Mouse (Mus musculus): ENCODE data around the gene Ptpn5. TPM values are rescaled to one million over a fixed set of nuclear protein-coding genes. Genes with fewer than 3 reads are reported as not detected.

Gene Ptpn5
- polyA plus RNA-seq, 1 experiment from 2014 or later, result 30.9 TPM

DNA sequence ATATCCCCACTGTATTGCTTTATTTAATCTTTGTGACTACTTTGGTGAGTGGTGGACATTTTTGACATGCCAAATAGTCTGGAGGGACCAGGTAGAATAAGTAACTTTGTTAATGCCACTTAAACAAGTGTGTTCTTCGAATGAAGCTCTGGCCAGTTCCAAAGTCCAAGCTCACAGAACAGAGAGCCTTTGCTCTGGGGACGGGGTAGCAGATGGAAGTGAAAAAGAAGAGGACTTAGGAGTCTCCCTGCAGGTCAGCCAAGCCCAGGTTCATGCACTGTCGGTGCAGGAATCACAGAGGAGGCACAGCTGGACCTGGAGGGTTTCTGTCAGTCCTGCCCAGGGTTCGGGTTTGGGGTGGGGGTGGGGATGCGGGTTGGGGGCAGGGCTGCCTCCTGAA lies 1.1 kb upstream of the Ptpn5 start:
- Histone ChIP-seq H3K27ac (no peak overlapping the region), H3K4me3 (no peak overlapping the region), H3K9me3 (no peaks in the 10 kb centered on the region), H3K27me3 (ENCODE audit: insufficient read depth, poor library complexity, severe bottlenecking) (peaks cover 63% of the 10 kb centered on the region), H3K4me1 (replicated peaks) (peaks cover 20% of the 10 kb centered on the region), H3K36me3 (no peaks in the 10 kb centered on the region)
- WGBS, result 45% methylated on average over 5 of the region's 5 CpGs
- DNase-seq (ENCODE audit: low spot score), result no peak

DNA sequence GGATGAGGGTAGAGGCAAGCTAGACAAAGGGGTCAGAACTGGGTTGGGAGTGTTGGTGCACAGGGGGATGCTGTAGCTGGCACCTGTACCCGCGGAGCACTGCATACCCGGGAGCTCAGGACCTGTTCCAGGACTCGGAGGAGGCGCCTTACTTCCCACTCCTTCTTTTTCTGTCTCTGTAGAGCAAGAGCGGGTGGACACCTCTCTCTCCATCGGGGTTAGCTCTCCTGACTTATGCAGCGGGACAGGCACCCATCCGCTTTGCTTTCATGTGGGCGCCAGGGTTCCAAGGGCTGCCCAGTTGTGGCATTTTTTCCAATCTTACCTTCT lies 588 bp downstream of the Ptpn5 start:
- Histone ChIP-seq H3K4me1 (replicated peaks) (peaks cover 20% of the 10 kb centered on the region), H3K27me3 (ENCODE audit: insufficient read depth, poor library complexity, severe bottlenecking) (peaks cover 67% of the 10 kb centered on the region)
- under 1% methylated on average over 10 of the region's 10 CpGs for WGBS

DNA sequence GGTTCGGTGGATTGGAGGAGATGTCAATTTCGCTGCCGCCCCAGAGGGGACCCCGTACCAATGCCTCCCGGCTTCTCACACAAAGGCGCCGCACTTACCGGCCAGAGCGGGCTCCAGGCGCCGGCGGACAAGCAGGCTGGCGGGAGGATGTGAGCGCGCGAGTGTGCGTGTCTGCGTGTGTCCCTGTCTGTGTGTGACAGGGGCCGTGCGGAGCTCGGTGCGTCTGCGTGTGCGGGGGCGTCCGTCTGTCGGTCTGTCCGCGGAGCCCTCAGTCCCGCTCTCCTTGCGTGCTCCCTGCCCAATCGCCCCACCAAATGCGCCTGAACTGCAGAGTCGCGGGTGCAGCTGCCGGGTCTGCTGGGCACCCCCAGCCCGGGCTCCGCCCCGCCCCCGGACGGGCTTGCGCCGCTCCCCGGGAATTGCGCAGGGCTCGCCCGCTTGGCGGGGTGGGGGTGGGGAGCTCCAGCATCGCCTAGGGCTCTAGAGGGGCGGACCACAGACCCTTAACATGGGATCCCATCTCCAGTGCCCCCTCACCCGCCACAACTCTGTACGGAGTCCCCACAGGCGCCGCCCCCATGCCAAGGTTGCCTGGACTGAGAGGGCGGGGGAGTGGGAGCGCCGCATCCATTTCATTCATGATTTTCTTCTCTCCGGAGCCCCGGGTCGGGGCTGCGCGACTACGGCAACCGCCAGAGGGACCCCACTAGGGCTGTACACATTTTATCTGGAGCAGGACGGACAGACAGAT lies 1.1 kb downstream of the Ptpn5 start:
- peak; percentile 74 for DNase-seq (ENCODE audit: low spot score)
- H3K4me3 ChIP-seq, result peak overlapping the region; percentile 85
- H3K4me1 ChIP-seq (replicated peaks), result peaks cover 20% of the 10 kb centered on the region
- no peaks in the 10 kb centered on the region for H3K9me3 ChIP-seq
- H3K36me3 ChIP-seq, result no peaks in the 10 kb centered on the region
- under 1% methylated on average over 65 of the region's 65 CpGs for WGBS
- peaks cover 67% of the 10 kb centered on the region for H3K27me3 ChIP-seq (ENCODE audit: insufficient read depth, poor library complexity, severe bottlenecking)
- H3K27ac ChIP-seq, result peak overlapping the region; percentile 90

More for the DNA sequence above, 588 bp downstream of the Ptpn5 start:
- H3K4me3 ChIP-seq, result peak overlapping the region; percentile 85
- H3K9me3 ChIP-seq, result no peaks in the 10 kb centered on the region
- no peaks in the 10 kb centered on the region for H3K36me3 ChIP-seq
- peak overlapping the region; percentile 90 for H3K27ac ChIP-seq
- no peak for DNase-seq (ENCODE audit: low spot score)

DNA sequence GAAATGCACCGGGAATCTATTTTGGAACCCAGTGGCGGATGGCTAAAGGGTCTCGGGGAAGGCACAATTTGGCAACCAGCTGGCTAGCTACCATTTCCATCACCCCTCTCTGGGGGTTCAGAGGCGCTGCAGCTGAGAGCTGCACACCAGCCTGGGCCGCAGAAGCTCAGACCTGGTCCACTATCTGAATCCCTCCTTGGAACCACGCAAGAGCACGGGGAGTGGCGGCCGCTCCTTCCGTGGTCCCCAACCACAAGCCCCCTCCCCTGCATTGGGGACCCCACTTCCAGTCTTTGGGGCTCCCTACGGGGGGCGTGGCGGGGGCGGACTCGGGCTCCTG lies 1.7 kb downstream of the Ptpn5 start:
- Histone ChIP-seq H3K4me3 (peak overlapping the region; percentile 85), H3K9me3 (no peaks in the 10 kb centered on the region), H3K27ac (peak overlapping the region; percentile 90), H3K36me3 (no peaks in the 10 kb centered on the region), H3K4me1 (replicated peaks) (peaks cover 20% of the 10 kb centered on the region), H3K27me3 (ENCODE audit: insufficient read depth, poor library complexity, severe bottlenecking) (peaks cover 67% of the 10 kb centered on the region)
- WGBS, result 2% methylated on average over 15 of the region's 15 CpGs
- peak; percentile 54 for DNase-seq (ENCODE audit: low spot score)

DNA sequence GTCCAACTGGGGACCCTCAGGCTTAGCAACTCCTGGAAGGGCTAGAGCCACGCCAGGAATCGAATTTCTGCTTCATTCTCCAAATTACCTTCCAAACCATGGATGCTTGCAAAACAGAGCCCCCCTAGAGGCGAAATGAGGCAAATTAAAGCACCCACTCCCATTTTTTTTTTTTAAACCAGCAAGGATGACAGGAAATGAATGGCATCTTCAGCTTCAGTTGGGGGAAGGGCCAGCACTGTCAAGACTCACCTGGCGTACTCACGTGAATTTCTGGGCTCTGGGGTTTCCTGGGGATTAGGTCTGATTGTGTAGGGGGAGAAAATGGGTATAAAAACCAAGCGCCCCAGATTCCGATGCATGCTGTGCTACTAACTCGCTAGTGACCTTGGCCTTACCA lies 2.2 kb downstream of the Ptpn5 start:
- DNase-seq (ENCODE audit: low spot score), result no peak
- peaks cover 67% of the 10 kb centered on the region for H3K27me3 ChIP-seq (ENCODE audit: insufficient read depth, poor library complexity, severe bottlenecking)

DNA sequence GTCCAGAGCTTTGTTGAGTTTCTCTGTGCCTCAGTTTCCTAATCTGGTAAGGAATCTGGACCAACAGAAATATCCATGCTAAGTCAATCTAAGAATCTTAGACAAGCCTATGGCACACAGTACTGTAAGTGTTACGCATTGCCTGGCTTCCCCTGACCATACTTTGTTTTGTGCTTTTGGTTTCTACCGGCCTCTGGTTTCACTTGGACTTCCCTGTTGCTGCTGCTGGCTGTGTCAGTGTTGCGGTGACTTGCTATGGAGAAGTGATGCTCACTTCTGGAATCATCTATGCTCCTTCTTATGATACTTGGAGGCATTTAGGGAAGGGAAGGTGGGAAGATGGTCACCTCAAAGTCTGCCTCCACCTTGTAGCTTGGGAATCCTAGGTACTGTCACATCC lies 11.5 kb downstream of the Ptpn5 start:
- WGBS, result 89% methylated on average over 3 of the region's 3 CpGs
- H3K27me3 ChIP-seq (ENCODE audit: insufficient read depth, poor library complexity, severe bottlenecking), result no peaks in the 10 kb centered on the region
- H3K9me3 ChIP-seq, result no peaks in the 10 kb centered on the region
- H3K4me3 ChIP-seq, result no peak overlapping the region
- DNase-seq (ENCODE audit: low spot score), result no peak
- H3K4me1 ChIP-seq (replicated peaks), result no peaks in the 10 kb centered on the region
- H3K36me3 ChIP-seq, result no peaks in the 10 kb centered on the region
- H3K27ac ChIP-seq, result no peak overlapping the region

More for the DNA sequence above, 2.2 kb downstream of the Ptpn5 start:
- Histone ChIP-seq H3K9me3 (no peaks in the 10 kb centered on the region), H3K36me3 (no peaks in the 10 kb centered on the region), H3K4me3 (peak overlapping the region; percentile 85), H3K27ac (no peak overlapping the region), H3K4me1 (replicated peaks) (peaks cover 20% of the 10 kb centered on the region)
- WGBS, result 36% methylated on average over 8 of the region's 8 CpGs

DNA sequence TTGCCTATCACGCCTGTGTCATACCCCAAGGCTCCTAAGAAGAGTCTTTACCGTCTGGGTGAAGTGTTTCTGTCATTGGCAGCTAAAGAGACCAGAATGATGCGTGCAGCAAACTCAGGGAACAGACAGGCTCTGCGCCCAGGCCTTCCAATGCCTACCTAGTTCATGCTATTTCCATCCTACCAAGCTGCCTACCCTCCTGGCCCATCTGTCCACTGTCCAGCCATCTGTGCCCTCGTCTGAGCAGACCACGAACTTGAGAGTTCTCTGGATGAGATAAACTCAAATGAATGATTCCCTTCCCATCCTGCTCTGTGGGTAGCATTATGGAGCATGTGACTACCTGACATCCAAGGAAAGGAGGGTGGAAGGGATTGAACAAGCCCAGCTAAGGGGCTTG lies 16.8 kb downstream of the Ptpn5 start:
- 82% methylated on average over 6 of the region's 6 CpGs for WGBS
- H3K27ac ChIP-seq, result no peak overlapping the region
- no peak for DNase-seq (ENCODE audit: low spot score)
- no peaks in the 10 kb centered on the region for H3K4me1 ChIP-seq (replicated peaks)
- no peaks in the 10 kb centered on the region for H3K27me3 ChIP-seq (ENCODE audit: insufficient read depth, poor library complexity, severe bottlenecking)
- no peaks in the 10 kb centered on the region for H3K36me3 ChIP-seq
- no peak overlapping the region for H3K4me3 ChIP-seq
- no peaks in the 10 kb centered on the region for H3K9me3 ChIP-seq

DNA sequence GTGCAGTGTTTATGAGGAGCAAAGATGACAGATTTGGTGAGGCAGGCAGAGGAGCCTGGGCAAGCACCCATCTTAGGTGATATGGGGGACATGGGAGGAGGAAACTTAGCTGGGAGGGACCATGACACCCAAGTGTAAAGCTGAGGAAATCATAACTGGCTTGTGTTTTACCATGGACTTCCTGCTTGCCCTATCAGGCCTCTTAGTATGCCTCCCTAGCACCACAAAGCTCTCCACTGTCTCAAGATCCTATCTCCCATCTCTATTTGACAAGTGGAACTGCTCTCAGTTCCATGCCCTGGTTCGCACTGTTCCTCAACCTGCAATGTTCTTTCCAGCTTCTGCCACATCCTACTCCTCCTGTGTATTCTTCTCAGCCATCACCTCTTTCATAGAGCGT lies 18.0 kb downstream of the Ptpn5 start:
- WGBS, result 89% methylated on average over 2 of the region's 2 CpGs
- H3K27me3 ChIP-seq (ENCODE audit: insufficient read depth, poor library complexity, severe bottlenecking), result no peaks in the 10 kb centered on the region
- DNase-seq (ENCODE audit: low spot score), result no peak
- H3K4me1 ChIP-seq (replicated peaks), result no peaks in the 10 kb centered on the region
- no peak overlapping the region for H3K27ac ChIP-seq
- H3K9me3 ChIP-seq, result no peaks in the 10 kb centered on the region
- no peak overlapping the region for H3K4me3 ChIP-seq
- H3K36me3 ChIP-seq, result no peaks in the 10 kb centered on the region

DNA sequence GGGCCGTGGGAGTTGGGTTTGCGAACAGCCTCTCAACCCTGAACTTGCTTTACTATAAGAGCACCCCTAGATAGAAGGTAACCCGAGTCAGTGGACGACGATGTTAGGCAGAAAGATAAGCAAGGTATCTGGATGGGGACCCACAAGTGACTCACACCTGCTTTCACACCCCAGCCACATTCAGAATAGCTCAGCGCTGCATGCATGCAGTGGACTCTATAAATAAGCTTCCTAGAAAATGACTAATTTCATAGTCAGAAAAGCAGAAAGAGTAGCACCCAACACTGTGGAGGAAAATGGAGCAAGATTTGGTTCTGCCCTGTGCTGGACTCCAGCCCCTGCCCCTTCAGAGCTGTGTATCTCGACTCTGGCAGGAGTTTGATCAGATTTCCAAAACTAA lies 20.1 kb downstream of the Ptpn5 start:
- DNase-seq (ENCODE audit: low spot score), result no peak
- H3K4me1 ChIP-seq (replicated peaks), result no peaks in the 10 kb centered on the region
- H3K27me3 ChIP-seq (ENCODE audit: insufficient read depth, poor library complexity, severe bottlenecking), result no peaks in the 10 kb centered on the region
- no peak overlapping the region for H3K27ac ChIP-seq
- no peaks in the 10 kb centered on the region for H3K36me3 ChIP-seq
- 90% methylated on average over 7 of the region's 7 CpGs for WGBS
- no peaks in the 10 kb centered on the region for H3K9me3 ChIP-seq
- no peak overlapping the region for H3K4me3 ChIP-seq

DNA sequence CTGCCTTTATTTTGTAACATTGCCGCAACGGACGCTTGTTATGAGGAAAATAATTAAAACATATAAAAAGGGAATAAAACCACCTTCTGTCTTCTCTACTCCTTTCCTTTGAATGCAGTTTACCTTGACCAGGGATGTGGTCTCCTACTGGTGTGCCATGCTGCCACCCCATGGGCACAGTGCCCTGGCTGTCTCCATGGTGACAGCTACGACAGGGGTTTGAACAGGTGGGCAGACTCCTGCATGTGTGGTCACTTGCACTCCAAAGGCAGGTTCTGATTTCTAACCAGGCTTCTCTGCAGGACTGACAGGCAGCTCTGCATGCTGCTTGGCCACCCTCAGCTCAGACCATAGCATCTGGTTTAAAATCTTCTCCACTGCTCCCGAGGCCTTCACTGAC lies 21.4 kb downstream of the Ptpn5 start:
- Histone ChIP-seq H3K27me3 (ENCODE audit: insufficient read depth, poor library complexity, severe bottlenecking) (no peaks in the 10 kb centered on the region), H3K4me3 (no peak overlapping the region), H3K9me3 (no peaks in the 10 kb centered on the region), H3K4me1 (replicated peaks) (no peaks in the 10 kb centered on the region), H3K36me3 (no peaks in the 10 kb centered on the region), H3K27ac (no peak overlapping the region)
- WGBS, result 90% methylated on average over 5 of the region's 5 CpGs
- no peak for DNase-seq (ENCODE audit: low spot score)

DNA sequence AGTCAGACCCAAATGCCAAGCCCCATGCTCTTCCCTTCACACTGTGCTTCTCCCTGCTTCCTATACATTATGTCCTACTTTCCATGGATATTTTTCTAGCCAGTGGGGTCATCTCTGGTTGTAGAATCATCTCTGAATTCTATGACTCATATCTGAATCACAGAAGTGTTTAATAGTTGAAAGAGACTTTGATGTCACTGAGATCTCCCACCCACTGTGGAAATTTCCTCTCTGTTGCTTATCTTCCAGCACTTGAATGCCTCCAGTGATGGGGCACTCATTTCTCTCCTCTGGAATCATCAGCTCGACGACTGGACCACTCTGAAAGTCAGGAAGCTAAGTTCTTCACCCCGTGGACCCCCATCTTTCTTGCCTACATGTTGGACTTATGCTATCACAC lies 22.4 kb downstream of the Ptpn5 start:
- H3K9me3 ChIP-seq, result no peaks in the 10 kb centered on the region
- H3K27ac ChIP-seq, result no peak overlapping the region
- WGBS, result 80% methylated on average over 3 of the region's 3 CpGs
- no peaks in the 10 kb centered on the region for H3K27me3 ChIP-seq (ENCODE audit: insufficient read depth, poor library complexity, severe bottlenecking)
- no peaks in the 10 kb centered on the region for H3K36me3 ChIP-seq
- H3K4me3 ChIP-seq, result no peak overlapping the region
- DNase-seq (ENCODE audit: low spot score), result no peak
- no peaks in the 10 kb centered on the region for H3K4me1 ChIP-seq (replicated peaks)

DNA sequence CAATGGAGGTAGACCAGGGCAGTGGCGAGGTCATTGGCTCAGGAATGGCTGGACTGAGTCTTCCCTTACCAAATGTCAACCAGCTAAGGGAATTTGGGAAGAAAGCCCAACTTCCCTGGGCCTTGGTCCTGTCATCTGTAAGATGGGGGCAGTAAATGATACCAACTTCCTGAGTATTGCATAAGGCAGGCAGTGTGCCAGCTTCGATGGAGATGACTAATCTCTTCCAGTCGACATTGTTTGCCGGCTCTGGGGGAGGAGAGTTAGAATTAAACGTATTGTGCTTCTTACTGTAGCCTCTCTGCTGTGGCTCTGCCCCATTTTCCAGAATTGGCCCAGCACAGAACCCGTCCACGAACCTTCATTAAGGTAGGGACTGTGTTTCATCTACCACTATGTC lies 23.0 kb downstream of the Ptpn5 start:
- no peaks in the 10 kb centered on the region for H3K27me3 ChIP-seq (ENCODE audit: insufficient read depth, poor library complexity, severe bottlenecking)
- no peak overlapping the region for H3K27ac ChIP-seq
- 83% methylated on average over 7 of the region's 7 CpGs for WGBS
- DNase-seq (ENCODE audit: low spot score), result no peak
- H3K36me3 ChIP-seq, result no peaks in the 10 kb centered on the region
- no peaks in the 10 kb centered on the region for H3K9me3 ChIP-seq
- no peaks in the 10 kb centered on the region for H3K4me1 ChIP-seq (replicated peaks)
- no peak overlapping the region for H3K4me3 ChIP-seq

DNA sequence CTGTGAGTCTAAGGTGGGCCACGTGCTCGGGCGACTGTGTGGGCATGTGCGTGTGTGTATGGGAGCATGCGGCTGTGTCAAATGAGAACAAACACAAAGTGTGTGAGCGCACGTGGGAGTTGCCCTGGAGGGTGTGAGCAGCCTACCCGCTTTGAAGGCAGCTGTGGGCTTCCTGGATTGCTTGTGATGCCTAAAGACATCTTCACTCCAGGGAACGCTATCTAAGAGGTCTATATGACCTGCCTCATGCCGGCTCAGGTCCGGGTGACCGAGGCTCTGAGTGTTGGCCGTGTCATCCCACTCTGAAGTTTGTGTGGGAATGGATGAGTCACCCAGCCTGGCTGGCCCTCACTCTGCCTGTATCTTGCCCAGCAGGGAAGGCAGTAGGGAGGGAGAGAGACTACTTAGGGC lies 24.7 kb downstream of the Ptpn5 start:
- no peak for DNase-seq (ENCODE audit: low spot score)
- no peaks in the 10 kb centered on the region for H3K4me1 ChIP-seq (replicated peaks)
- no peaks in the 10 kb centered on the region for H3K9me3 ChIP-seq
- H3K27me3 ChIP-seq (ENCODE audit: insufficient read depth, poor library complexity, severe bottlenecking), result no peaks in the 10 kb centered on the region
- no peak overlapping the region for H3K27ac ChIP-seq
- 92% methylated on average over 13 of the region's 13 CpGs for WGBS
- H3K36me3 ChIP-seq, result no peaks in the 10 kb centered on the region
- no peak overlapping the region for H3K4me3 ChIP-seq

DNA sequence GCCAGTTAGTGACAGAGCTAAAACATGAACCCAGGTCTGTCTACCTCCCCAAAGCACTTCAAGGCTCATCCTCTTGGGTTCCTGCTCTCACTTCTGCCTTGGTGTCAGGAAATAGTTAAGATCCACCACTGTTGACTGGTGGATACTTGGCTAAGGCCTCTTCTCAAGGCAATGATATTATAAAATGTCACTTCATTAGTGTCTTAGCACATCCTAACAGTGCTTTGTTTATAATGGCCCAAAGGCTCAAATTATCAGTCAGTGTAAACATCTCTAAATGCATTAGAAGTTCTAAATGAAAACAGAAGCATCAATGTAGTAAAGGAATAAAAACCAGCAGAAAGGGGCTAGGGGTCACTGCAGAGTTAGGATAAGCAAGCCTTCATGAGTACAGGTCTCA lies 26.5 kb downstream of the Ptpn5 start:
- no peak overlapping the region for H3K4me3 ChIP-seq
- no peak for DNase-seq (ENCODE audit: low spot score)

More for the DNA sequence above, 26.5 kb downstream of the Ptpn5 start:
- Histone ChIP-seq H3K27ac (no peak overlapping the region), H3K9me3 (no peaks in the 10 kb centered on the region), H3K4me1 (replicated peaks) (no peaks in the 10 kb centered on the region), H3K36me3 (no peaks in the 10 kb centered on the region), H3K27me3 (ENCODE audit: insufficient read depth, poor library complexity, severe bottlenecking) (no peaks in the 10 kb centered on the region)

Measured in hindbrain, embryonic 10.5 days (tissue).